Mouse (Mus musculus): ENCODE data around the gene Nemp1.

The Nemp1 gene

GRCm38 (mm10) chr10:127728437-127728836 lies 61.7 kb downstream of the Nemp1 start:
- DNase-seq, result no peak

GRCm38 (mm10) chr10:127730285-127730932 lies 63.7 kb downstream of the Nemp1 start:
- DNase-seq, result no peak

- no peak for DNase-seq
Observed at GRCm38 (mm10) chr10:127730933-127731310, 64.2 kb downstream of the Nemp1 start.

- DNase-seq, result no peak
Observed at GRCm38 (mm10) chr10:127731397-127731796, 64.7 kb downstream of the Nemp1 start.

- peak in 1 of 2 experiments; percentile 37 for DNase-seq
Observed at GRCm38 (mm10) chr10:127734434-127734833, 67.7 kb downstream of the Nemp1 start.

GRCm38 (mm10) chr10:127736266-127736665 lies 69.6 kb downstream of the Nemp1 start:
- DNase-seq, result no peak

- peak in 1 of 2 experiments; percentile 28 for DNase-seq
Observed at GRCm38 (mm10) chr10:127736916-127737315, 70.2 kb downstream of the Nemp1 start.

- no peak for DNase-seq
Observed at GRCm38 (mm10) chr10:127737552-127737951, 70.9 kb downstream of the Nemp1 start.

GRCm38 (mm10) chr10:127738151-127738882 lies 71.6 kb downstream of the Nemp1 start:
- peak in 1 of 2 experiments; percentile 62 for DNase-seq

- DNase-seq, result peak; percentile 87 to 91
Observed at GRCm38 (mm10) chr10:127739083-127739660, 72.5 kb downstream of the Nemp1 start, which contains the start of gene Zbtb39. TSS of gene Zbtb39 (plus strand) at chr10:127739538.

GRCm38 (mm10) chr10:127739661-127740161 lies 73.0 kb downstream of the Nemp1 start:
- no peak for DNase-seq

GRCm38 (mm10) chr10:127744661-127745060 lies 78.0 kb downstream of the Nemp1 start:
- DNase-seq, result peak; percentile 52 to 69

- no peak for DNase-seq
Observed at GRCm38 (mm10) chr10:127745886-127746285, 79.2 kb downstream of the Nemp1 start.

- no peak for DNase-seq
Observed at GRCm38 (mm10) chr10:127747254-127747653, 80.6 kb downstream of the Nemp1 start.

- DNase-seq, result peak; percentile 43 to 76
Observed at GRCm38 (mm10) chr10:127748847-127749612, 82.3 kb downstream of the Nemp1 start.

- no peak for DNase-seq
Observed at GRCm38 (mm10) chr10:127750136-127750777, 83.6 kb downstream of the Nemp1 start.
